Mouse (Mus musculus) right cerebral cortex, postnatal 4 days (tissue): ENCODE measurements around the gene H2-Q2.
"Not testable (repeated sequence)": the region's sequence is repeated elsewhere in the genome, so short reads cannot be mapped to it uniquely, and the experiment has no call there.

Experiments used
- DNase-seq: peaks from one replicate; pipeline ENCODE4 v3.0.0-alpha.2; 2022

Gene H2-Q2

GRCm38 (mm10) chr17:35379729-35380451 is 37.8 kb downstream of the H2-Q2 start:
- DNase-seq = peak; percentile 5

- DNase-seq = peak; percentile 51
Measured at GRCm38 (mm10) chr17:35389796-35390195, 47.8 kb downstream of the H2-Q2 start.

GRCm38 (mm10) chr17:35392671-35393070 is 50.6 kb downstream of the H2-Q2 start:
- not testable (repeated sequence) for DNase-seq

- DNase-seq = not testable (repeated sequence)
Measured at GRCm38 (mm10) chr17:35393864-35394800, 52.1 kb downstream of the H2-Q2 start.
